Mouse (Mus musculus): ENCODE measurements at regions not wholly inside any gene's neighbourhood (a gene's known extent, or its start where the extent isn't known, plus 50 kb on each side); places are given as distances from the start of the nearest gene placed in this dataset.
A peak's percentile ranks its signal among the peaks of the same experiment; 100 is the strongest.

DNA sequence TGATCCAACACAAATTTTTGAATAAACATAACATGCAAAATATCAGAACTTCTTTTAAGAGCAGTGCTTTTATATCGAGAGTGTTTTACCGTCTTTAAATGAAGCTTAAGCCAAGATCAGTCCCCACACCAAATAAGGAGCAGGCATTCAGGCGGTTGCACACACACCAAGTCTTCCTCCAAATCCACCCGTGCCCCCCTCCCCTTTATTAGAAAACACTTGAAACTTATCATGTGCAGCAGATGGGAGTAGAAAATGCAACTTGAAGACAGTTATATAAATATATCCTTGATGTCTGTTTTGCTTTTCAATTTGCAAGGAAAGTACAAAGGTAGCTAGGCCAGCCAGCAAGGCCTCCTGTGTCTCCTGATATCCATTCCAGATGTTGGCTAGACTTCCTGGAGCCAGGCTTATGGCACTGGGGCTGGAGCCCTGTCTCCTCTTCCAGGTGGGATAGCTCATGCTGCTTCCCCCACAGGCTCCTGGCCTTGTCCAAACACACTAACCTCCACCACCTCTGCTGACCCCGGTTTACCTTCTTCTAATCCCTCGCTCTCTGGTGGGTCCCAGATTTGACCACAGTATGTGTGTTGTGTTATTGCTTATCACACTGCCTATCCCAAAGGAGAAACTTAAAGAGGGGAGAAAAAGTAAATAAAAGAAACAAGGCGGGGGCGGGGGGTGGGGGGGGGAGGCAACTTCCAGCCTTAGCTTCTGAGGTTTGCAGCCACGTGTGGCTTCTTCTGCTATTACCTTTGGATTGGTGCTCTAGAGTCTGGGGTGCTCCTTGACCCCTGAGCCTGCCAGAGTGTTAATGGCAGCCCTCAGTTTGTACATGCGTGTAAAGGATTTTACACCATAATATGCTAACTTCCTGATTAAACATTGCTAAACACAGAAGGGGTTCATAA is 437.0 kb upstream of the Id2 start:
- ATAC-seq (ENCODE audit: insufficient read depth, low FRiP score, low read depth) = peak; percentile 77; the same call in 1 of the 2 replicates
- 25% methylated on average over 10 of the region's 10 CpGs for WGBS
- H3K4me3 ChIP-seq (replicated peaks) = no peak overlapping the region

DNA sequence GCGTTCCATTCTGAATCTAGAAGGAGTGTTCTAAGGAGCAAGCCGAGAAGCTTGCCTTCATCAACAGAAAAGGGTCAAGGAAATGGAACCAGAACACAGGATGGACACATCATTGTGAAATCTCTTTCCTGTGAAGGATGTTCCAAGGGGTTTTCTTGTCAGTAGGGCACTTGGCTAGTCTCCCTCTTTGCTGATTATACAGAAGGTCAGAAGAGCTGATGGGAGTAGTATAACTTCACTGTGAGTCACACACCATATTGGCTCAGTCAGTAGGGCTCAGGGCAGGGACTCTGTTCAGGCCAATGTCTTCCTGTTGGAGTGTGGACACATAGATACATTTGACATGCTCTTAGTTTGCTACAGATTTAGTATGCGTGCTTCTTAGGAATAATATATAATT is 433.5 kb upstream of the Id2 start:
- Histone ChIP-seq H3K36me3 (no peaks in the 10 kb centered on the region), H3K4me2 (no peak overlapping the region), H3K4me1 (no peaks in the 10 kb centered on the region), H3K4me3 (replicated peaks) (no peak overlapping the region), H3K9ac (no peak overlapping the region), H3K9me3 (no peaks in the 10 kb centered on the region), H3K27ac (no peak overlapping the region), H3K27me3 (replicated peaks) (no peaks in the 10 kb centered on the region)
- 79% methylated on average over 3 of the region's 3 CpGs for WGBS
- no peak for ATAC-seq (ENCODE audit: insufficient read depth, low FRiP score, low read depth)

More for the DNA sequence above, 437.0 kb upstream of the Id2 start:
- H3K4me1 ChIP-seq = no peaks in the 10 kb centered on the region
- no peaks in the 10 kb centered on the region for H3K9me3 ChIP-seq
- H3K27me3 ChIP-seq (replicated peaks) = no peaks in the 10 kb centered on the region
- H3K4me2 ChIP-seq = no peak overlapping the region
- H3K9ac ChIP-seq = no peak overlapping the region
- H3K36me3 ChIP-seq = no peaks in the 10 kb centered on the region
- peak overlapping the region; percentile 61 for H3K27ac ChIP-seq

DNA sequence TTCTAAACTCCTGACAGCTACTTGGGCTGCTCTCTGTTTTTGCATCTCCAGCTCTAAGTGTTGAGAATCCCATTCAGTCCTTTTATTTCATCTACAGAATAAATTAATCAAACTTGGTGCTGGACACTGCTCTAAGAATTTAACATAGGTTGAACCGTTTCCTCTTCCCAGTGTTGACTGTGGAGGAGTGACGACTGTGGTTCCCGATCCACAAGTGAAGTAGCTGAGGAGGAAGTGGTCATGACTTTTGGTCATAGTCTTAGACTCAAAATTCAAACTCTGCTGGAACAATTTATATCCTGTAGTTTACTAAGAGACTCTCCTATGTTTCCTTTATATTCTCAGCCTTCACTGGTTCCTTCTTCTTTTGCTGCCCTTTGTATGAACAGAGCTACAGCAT is 432.6 kb upstream of the Id2 start:
- H3K36me3 ChIP-seq = no peaks in the 10 kb centered on the region
- H3K4me3 ChIP-seq (replicated peaks) = no peak overlapping the region
- no peak for ATAC-seq (ENCODE audit: insufficient read depth, low FRiP score, low read depth)
- no peak overlapping the region for H3K9ac ChIP-seq
- no peaks in the 10 kb centered on the region for H3K9me3 ChIP-seq
- WGBS = 72% methylated on average over 3 of the region's 3 CpGs
- H3K4me2 ChIP-seq = no peak overlapping the region
- no peaks in the 10 kb centered on the region for H3K4me1 ChIP-seq
- no peak overlapping the region for H3K27ac ChIP-seq
- H3K27me3 ChIP-seq (replicated peaks) = no peaks in the 10 kb centered on the region

DNA sequence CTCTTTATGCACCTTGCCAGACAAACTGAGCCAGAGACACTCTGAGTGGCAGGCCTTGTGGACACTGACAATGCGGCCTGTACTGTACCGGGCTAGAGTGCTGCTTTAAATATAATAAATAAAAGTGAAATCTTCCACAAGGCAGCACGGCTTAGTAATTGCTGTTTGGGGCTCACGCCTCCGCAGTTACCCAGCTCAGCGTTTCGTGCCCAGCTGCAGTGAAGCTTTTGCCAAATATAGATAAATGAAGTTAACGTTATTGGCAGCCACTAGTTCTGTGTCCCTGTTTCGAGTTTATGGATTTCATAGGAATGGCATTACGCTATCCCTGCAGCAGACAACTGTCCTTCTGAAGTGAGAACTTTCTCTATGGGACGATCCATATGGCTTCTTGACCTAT is 429.7 kb upstream of the Id2 start:
- no peak overlapping the region for H3K4me3 ChIP-seq (replicated peaks)
- 83% methylated on average over 11 of the region's 11 CpGs for WGBS
- H3K4me1 ChIP-seq = no peaks in the 10 kb centered on the region
- H3K27me3 ChIP-seq (replicated peaks) = no peaks in the 10 kb centered on the region
- no peak for ATAC-seq (ENCODE audit: insufficient read depth, low FRiP score, low read depth)
- no peak overlapping the region for H3K27ac ChIP-seq
- no peak overlapping the region for H3K4me2 ChIP-seq
- H3K9me3 ChIP-seq = no peaks in the 10 kb centered on the region
- no peaks in the 10 kb centered on the region for H3K36me3 ChIP-seq
- no peak overlapping the region for H3K9ac ChIP-seq

DNA sequence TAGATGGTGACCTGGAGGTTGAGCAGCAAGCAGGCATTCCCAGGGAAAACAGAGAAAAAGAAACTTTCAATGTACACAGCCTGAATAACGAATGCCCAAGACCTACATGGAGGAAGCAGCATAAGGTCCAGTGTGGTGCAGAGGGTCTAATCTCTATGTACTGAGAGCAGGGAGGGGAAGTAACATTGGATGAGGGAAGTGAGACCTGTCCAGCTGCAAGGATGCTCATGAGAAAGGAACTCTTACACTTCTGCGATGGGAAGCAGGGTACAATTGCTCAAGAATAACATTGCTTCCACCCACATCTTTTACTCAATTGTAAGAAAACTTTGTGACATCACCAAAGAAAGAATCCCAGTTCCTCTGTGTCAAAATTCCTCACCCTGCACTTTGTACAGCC is 419.8 kb upstream of the Id2 start:
- Histone ChIP-seq H3K4me1 (no peaks in the 10 kb centered on the region), H3K36me3 (no peaks in the 10 kb centered on the region), H3K27me3 (replicated peaks) (no peaks in the 10 kb centered on the region), H3K9me3 (no peaks in the 10 kb centered on the region), H3K27ac (no peak overlapping the region), H3K4me3 (replicated peaks) (no peak overlapping the region), H3K9ac (no peak overlapping the region), H3K4me2 (no peak overlapping the region)
- ATAC-seq (ENCODE audit: insufficient read depth, low FRiP score, low read depth) = no peak
- WGBS = 73% methylated on average over 2 of the region's 2 CpGs

DNA sequence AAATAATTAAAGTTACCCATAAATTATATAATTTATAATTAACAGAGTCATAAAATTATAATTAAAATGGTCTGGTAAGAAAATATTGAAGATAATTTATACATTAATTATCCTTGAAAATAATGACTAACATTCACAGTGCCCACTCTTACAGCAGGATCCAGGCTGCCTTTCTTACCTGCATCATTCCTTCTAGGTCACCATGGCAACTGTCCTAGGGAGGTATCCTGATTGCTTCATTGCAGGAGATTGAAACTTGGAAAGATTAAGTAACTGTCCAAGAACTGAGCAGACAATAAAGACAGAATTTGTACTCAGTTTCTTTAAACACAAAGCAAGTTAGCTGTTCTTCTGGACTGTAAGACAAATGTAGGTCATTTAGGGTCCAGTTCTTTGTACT is 416.7 kb upstream of the Id2 start:
- Histone ChIP-seq H3K4me3 (replicated peaks) (no peak overlapping the region), H3K4me1 (no peaks in the 10 kb centered on the region), H3K4me2 (no peak overlapping the region), H3K9ac (no peak overlapping the region), H3K36me3 (no peaks in the 10 kb centered on the region), H3K9me3 (no peaks in the 10 kb centered on the region), H3K27ac (no peak overlapping the region), H3K27me3 (replicated peaks) (no peaks in the 10 kb centered on the region)
- ATAC-seq (ENCODE audit: insufficient read depth, low FRiP score, low read depth) = no peak

DNA sequence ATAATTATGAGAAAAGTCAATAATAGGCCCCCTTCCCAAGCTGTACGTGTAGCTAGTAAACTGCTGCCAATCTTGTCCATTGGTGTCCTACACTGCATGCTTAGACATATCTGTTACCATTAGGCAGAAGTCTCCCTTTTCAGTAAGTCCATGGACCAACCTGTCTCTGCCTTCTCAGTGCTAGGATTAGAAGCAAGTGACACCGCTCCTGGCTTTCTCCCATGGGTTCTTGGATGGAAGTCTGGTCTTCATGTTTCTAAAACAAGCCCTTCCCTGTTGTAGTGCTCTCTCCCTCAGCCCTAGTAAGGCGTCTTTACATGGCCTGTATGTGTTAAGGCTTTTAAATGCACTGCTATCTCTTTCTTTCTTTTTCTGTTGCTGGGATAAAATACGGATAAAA is 412.7 kb upstream of the Id2 start:
- Histone ChIP-seq H3K4me1 (no peaks in the 10 kb centered on the region), H3K4me3 (replicated peaks) (no peak overlapping the region), H3K27ac (no peak overlapping the region), H3K4me2 (no peak overlapping the region), H3K36me3 (no peaks in the 10 kb centered on the region), H3K27me3 (replicated peaks) (no peaks in the 10 kb centered on the region), H3K9ac (no peak overlapping the region), H3K9me3 (no peaks in the 10 kb centered on the region)
- ATAC-seq (ENCODE audit: insufficient read depth, low FRiP score, low read depth) = no peak
- WGBS = 79% methylated on average over 4 of the region's 4 CpGs

DNA sequence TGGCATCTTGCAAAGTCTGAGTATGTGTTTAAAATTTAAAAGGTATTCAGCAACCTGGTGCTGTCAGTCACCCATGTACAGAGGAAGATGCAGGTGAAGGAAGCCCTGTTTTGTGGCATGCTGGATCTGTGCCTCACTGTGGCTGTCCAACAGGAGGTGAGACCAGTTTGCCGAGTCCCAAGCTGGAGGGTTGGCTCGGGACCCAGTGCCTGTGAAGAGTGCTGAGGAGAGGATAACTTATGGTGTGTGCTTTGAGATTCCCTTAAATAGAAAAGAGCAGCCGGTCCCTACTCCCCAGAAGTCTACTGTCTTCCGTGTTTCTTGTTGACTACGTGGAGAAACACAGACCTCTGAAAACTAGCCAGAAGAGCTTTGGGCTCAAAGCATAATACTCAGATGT is 396.3 kb upstream of the Id2 start:
- 74% methylated on average over 5 of the region's 5 CpGs for WGBS
- no peaks in the 10 kb centered on the region for H3K36me3 ChIP-seq
- no peak overlapping the region for H3K4me2 ChIP-seq
- H3K4me1 ChIP-seq = no peaks in the 10 kb centered on the region
- no peak overlapping the region for H3K27ac ChIP-seq
- H3K27me3 ChIP-seq (replicated peaks) = no peaks in the 10 kb centered on the region
- H3K9me3 ChIP-seq = no peaks in the 10 kb centered on the region
- H3K9ac ChIP-seq = no peak overlapping the region
- no peak overlapping the region for H3K4me3 ChIP-seq (replicated peaks)
- no peak for ATAC-seq (ENCODE audit: insufficient read depth, low FRiP score, low read depth)

DNA sequence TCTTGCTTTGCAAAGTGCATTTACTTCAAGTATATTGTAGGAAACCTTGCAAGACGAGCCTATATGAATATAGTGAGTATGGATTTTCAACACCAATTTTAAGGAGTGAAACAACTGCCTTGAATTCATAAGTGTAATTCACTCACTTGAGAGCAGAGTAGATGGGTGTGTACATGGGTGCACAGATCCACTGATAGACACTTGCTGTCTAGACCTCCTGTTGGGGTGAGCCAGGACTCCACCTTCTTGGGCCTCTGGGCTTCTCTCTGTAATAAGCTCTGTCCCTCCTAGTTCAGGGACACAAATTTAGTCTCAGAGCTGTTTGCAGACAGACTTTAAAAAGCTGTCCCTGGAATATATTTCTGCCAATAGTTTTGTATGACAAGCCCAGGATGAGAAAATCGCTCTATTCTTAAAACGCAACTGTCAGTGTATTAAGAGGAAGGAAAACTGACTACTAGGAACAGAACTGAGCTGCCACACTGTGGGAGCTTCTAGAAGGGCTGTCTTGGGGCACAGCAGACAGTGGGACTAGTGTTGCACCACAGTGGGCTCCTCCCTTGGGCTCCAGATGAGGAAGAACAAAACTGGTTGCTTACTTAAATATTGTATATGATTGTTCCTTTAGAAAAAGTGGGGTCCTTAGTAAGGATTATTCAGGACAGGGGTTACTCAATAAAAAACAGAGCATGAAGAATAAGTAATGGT is 395.7 kb upstream of the Id2 start:
- H3K27ac ChIP-seq = no peak overlapping the region
- H3K4me1 ChIP-seq = no peaks in the 10 kb centered on the region
- no peak for ATAC-seq (ENCODE audit: insufficient read depth, low FRiP score, low read depth)
- no peak overlapping the region for H3K4me2 ChIP-seq
- no peaks in the 10 kb centered on the region for H3K27me3 ChIP-seq (replicated peaks)
- H3K4me3 ChIP-seq (replicated peaks) = no peak overlapping the region
- WGBS = 85% methylated on average over 3 of the region's 3 CpGs
- no peaks in the 10 kb centered on the region for H3K36me3 ChIP-seq
- no peaks in the 10 kb centered on the region for H3K9me3 ChIP-seq
- H3K9ac ChIP-seq = no peak overlapping the region

DNA sequence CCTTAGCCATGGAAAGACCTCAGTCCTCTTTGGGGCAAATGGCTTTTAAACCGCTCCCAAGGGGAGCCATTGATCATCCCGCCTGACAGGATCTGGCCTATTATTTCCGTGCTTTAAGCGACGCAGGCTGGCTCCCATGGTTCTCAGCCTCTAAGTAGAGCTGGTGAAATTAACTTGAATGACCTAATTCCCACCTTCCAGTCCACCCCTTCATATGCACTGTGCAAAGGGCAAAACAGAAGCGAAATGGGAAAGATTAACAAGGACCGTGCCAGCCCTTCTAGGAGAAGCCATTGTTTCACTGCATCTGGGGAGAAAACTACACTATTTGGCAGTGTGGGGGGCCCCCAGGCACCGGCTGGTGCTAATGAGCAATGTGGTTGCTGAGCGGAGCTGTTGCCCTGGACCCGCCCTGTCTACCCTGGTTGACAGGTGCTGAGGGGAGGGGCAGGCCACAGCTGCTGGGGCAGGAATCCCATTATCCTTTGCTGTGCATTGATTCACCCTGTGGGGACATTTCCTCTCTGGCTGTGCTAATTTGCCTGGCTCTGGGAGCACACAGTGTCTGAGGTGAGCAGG is 378.3 kb upstream of the Id2 start:
- ATAC-seq (ENCODE audit: insufficient read depth, low FRiP score, low read depth) = no peak
- peak overlapping the region; percentile 32; the same call in 1 of the 2 replicates for H3K4me2 ChIP-seq
- 19% methylated on average over 10 of the region's 10 CpGs for WGBS

DNA sequence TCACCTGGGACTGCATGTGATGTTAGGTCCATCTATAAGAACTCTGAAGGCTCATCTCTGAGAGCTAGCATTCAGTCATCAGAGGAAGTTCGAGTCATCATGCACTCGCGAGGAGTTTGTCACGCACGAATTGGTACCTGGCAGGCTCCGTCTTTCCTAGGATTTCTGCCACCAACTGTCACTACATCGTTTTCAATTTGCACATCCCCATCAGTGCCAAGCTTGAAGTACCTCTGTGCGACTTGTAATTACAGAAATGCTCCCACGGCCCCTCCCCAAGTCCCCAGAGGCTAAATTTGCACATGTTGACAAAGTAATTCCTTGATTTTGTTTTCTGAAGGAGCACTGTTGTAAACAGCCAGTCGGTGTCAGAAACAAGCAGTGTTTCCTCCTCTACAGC is 372.2 kb upstream of the Id2 start:
- H3K4me1 ChIP-seq = no peaks in the 10 kb centered on the region
- H3K27ac ChIP-seq = no peak overlapping the region
- H3K4me3 ChIP-seq (replicated peaks) = no peak overlapping the region
- 85% methylated on average over 10 of the region's 10 CpGs for WGBS
- H3K9me3 ChIP-seq = no peaks in the 10 kb centered on the region
- H3K36me3 ChIP-seq = no peaks in the 10 kb centered on the region
- no peak overlapping the region for H3K4me2 ChIP-seq
- no peak overlapping the region for H3K9ac ChIP-seq
- H3K27me3 ChIP-seq (replicated peaks) = no peaks in the 10 kb centered on the region
- ATAC-seq (ENCODE audit: insufficient read depth, low FRiP score, low read depth) = no peak

More for the DNA sequence above, 378.3 kb upstream of the Id2 start:
- Histone ChIP-seq H3K9me3 (no peaks in the 10 kb centered on the region), H3K4me1 (peaks cover 6% of the 10 kb centered on the region), H3K36me3 (no peaks in the 10 kb centered on the region), H3K9ac (no peak overlapping the region), H3K4me3 (replicated peaks) (no peak overlapping the region), H3K27me3 (replicated peaks) (no peaks in the 10 kb centered on the region), H3K27ac (no peak overlapping the region)

DNA sequence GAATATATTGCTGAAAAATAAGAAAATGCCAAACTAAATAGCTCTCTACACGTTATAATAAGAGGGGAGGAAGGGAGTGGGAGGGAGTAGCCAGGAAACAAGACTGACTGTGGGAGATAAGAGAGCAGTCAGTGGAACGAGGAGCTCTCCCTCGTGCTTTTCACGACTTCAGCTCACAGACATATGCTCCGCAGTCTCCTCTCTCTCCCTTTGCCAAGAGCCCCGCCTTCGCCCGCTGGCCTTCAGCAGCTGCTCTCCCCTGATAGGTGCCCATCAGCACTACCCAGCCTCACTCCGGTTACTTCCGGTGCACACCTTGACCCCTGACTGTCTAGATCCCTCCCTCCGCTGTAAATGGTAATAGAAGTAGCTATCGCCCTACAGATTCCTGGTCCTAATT is 370.8 kb upstream of the Id2 start:
- no peaks in the 10 kb centered on the region for H3K4me1 ChIP-seq
- WGBS = 63% methylated on average over 12 of the region's 12 CpGs
- no peaks in the 10 kb centered on the region for H3K27me3 ChIP-seq (replicated peaks)

More for the DNA sequence above, 370.8 kb upstream of the Id2 start:
- Histone ChIP-seq H3K36me3 (no peaks in the 10 kb centered on the region), H3K27ac (no peak overlapping the region), H3K4me3 (replicated peaks) (no peak overlapping the region), H3K4me2 (no peak overlapping the region), H3K9ac (no peak overlapping the region), H3K9me3 (no peaks in the 10 kb centered on the region)
- no peak for ATAC-seq (ENCODE audit: insufficient read depth, low FRiP score, low read depth)
